Mouse (Mus musculus): ENCODE data around the gene Szt2. TPM values are rescaled to one million over a fixed set of nuclear protein-coding genes. Genes with fewer than 3 reads are reported as not detected.

Szt2 gene
- total and polyA plus RNA-seq, 2 experiments from 2014 or later, result 2.0 to 23.5 TPM

DNA sequence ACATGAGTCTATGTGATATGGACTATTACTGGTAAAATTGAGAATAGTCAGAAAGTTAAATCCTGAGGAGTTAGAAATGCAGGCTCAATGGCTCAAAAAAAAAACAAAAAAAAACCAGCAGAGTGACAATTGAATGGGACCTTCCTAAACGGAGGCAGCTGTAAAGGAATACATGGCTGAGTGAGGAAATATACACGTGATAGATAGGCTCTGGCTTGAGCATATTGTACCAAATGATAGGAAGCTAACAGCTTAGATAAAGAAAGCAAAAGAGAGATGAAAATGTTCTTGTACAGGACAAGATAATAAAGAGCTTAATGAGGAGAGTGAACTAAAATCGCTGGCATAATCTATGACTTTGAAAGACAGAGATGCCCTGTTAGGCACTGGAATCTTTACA, 54.8 kb downstream of the Szt2 start:
- Histone ChIP-seq H3K4me3 (ENCODE audit: low read depth, low read length) (no peak overlapping the region), H3K4me1 (ENCODE audit: control insufficient read depth, insufficient read depth) (no peaks in the 10 kb centered on the region), H3K27me3 (ENCODE audit: control insufficient read depth, insufficient read depth, low read length) (no peaks in the 10 kb centered on the region), H3K27ac (ENCODE audit: low read depth) (no peak overlapping the region), H3K4me2 (ENCODE audit: low read depth, low read length) (no peak overlapping the region), H3K36me3 (replicated peaks; ENCODE audit: control insufficient read depth, insufficient read depth, low read length) (no peaks in the 10 kb centered on the region), H3K9ac (replicated peaks; ENCODE audit: low read depth, low read length) (no peak overlapping the region), H3K9me3 (replicated peaks; ENCODE audit: control insufficient read depth, low read length) (no peaks in the 10 kb centered on the region)
- 58% methylated on average over 3 of the region's 3 CpGs for WGBS
- DNase-seq (ENCODE audit: low spot score) (no peak), ATAC-seq (ENCODE audit: insufficient read depth, low read depth) (no peak)
- TF ChIP-seq CTCF (IDR thresholded peaks at IDR 0.05; ENCODE audit: low read depth) (no peak), EP300 (IDR thresholded peaks at IDR 0.05; ENCODE audit: low read depth) (no peak)

DNA sequence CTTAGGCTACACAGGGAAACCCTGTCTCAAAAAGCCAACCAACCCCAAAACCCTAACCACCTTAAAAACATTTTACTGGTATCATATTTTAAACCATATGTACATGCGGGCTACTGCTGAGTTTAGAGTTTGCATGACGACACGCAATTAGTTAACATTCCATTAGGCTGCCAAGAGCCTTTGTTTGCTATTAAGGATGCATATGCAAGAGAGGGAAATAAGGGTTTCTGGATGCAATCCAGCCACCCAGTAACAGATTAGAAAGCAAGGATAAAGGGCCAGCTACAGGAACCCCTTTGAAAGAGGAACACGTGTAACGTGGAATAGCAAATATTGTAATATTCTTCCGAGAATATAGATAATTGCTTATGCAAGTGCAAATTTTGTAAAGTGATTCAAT, 55.4 kb downstream of the Szt2 start:
- Histone ChIP-seq H3K4me2 (ENCODE audit: low read depth, low read length) (no peak overlapping the region), H3K36me3 (replicated peaks; ENCODE audit: control insufficient read depth, insufficient read depth, low read length) (no peaks in the 10 kb centered on the region), H3K9me3 (replicated peaks; ENCODE audit: control insufficient read depth, low read length) (no peaks in the 10 kb centered on the region), H3K9ac (replicated peaks; ENCODE audit: low read depth, low read length) (no peak overlapping the region), H3K27me3 (ENCODE audit: control insufficient read depth, insufficient read depth, low read length) (no peaks in the 10 kb centered on the region), H3K4me1 (ENCODE audit: control insufficient read depth, insufficient read depth) (no peaks in the 10 kb centered on the region), H3K27ac (ENCODE audit: low read depth) (no peak overlapping the region), H3K4me3 (ENCODE audit: low read depth, low read length) (no peak overlapping the region)
- 72% methylated on average over 6 of the region's 6 CpGs for WGBS
- TF ChIP-seq EP300 (IDR thresholded peaks at IDR 0.05; ENCODE audit: low read depth), result no peak
- no peak for TF ChIP-seq CTCF (IDR thresholded peaks at IDR 0.05; ENCODE audit: low read depth)
- ATAC-seq (ENCODE audit: insufficient read depth, low read depth), result no peak
- DNase-seq (ENCODE audit: low spot score), result no peak

DNA sequence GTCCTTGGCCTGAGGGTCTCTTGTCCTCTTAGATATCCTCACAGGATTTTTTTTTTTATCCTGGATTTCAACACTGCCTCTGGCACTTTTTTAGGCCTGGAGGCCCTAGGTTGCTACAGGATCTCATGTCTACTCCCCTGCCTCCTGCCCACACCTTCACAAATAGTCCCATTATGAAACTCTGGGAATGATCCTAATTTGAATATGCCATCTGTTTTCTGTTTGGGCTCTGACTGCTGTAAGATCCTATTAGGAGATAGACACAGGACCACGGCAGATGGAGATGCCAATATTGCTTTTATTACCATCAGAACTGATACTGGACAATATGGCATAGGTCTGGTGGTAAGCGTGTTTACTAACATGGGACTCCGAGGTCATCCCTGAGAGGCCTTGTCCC, 57.2 kb downstream of the Szt2 start:
- TF ChIP-seq EP300 (IDR thresholded peaks at IDR 0.05; ENCODE audit: low read depth) (no peak), CTCF (IDR thresholded peaks at IDR 0.05; ENCODE audit: low read depth) (no peak)
- 85% methylated on average over 3 of the region's 3 CpGs for WGBS
- Histone ChIP-seq H3K4me2 (ENCODE audit: low read depth, low read length) (no peak overlapping the region), H3K4me1 (ENCODE audit: control insufficient read depth, insufficient read depth) (peaks cover 3% of the 10 kb centered on the region; the same call in 1 of the 2 replicates), H3K27ac (ENCODE audit: low read depth) (no peak overlapping the region), H3K4me3 (ENCODE audit: low read depth, low read length) (no peak overlapping the region), H3K36me3 (replicated peaks; ENCODE audit: control insufficient read depth, insufficient read depth, low read length) (no peaks in the 10 kb centered on the region), H3K27me3 (ENCODE audit: control insufficient read depth, insufficient read depth, low read length) (no peaks in the 10 kb centered on the region), H3K9ac (replicated peaks; ENCODE audit: low read depth, low read length) (no peak overlapping the region), H3K9me3 (replicated peaks; ENCODE audit: control insufficient read depth, low read length) (no peaks in the 10 kb centered on the region)
- DNase-seq (ENCODE audit: low spot score) (no peak), ATAC-seq (ENCODE audit: insufficient read depth, low read depth) (no peak)

DNA sequence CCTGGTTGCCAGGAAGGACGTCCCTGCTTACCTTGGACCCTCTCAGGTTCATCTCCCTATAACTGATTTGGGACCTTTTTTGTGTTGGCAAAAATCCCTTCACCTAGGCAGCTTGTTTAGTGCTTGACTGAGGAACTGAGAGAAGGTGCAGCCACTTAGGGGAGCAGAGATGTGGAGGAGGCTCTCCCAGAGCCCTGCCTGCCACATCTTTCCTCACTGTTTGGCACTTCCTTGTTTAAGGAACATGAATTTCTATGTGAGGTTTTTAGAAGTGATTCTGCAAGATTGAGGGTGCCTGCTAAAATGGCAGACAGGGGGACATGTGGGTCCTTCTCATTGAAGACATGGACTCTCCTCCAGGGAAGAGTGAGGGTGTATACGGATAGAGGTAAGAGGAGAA, 58.2 kb downstream of the Szt2 start:
- Histone ChIP-seq H3K9ac (replicated peaks; ENCODE audit: low read depth, low read length) (no peak overlapping the region), H3K4me3 (ENCODE audit: low read depth, low read length) (no peak overlapping the region), H3K9me3 (replicated peaks; ENCODE audit: control insufficient read depth, low read length) (no peaks in the 10 kb centered on the region), H3K4me1 (ENCODE audit: control insufficient read depth, insufficient read depth) (peaks cover 3% of the 10 kb centered on the region; the same call in 1 of the 2 replicates), H3K36me3 (replicated peaks; ENCODE audit: control insufficient read depth, insufficient read depth, low read length) (no peaks in the 10 kb centered on the region), H3K27me3 (ENCODE audit: control insufficient read depth, insufficient read depth, low read length) (no peaks in the 10 kb centered on the region), H3K4me2 (ENCODE audit: low read depth, low read length) (no peak overlapping the region), H3K27ac (ENCODE audit: low read depth) (no peak overlapping the region)
- TF ChIP-seq CTCF (IDR thresholded peaks at IDR 0.05; ENCODE audit: low read depth), result no peak
- DNase-seq (ENCODE audit: low spot score) (no peak), ATAC-seq (ENCODE audit: insufficient read depth, low read depth) (no peak)
- WGBS, result 56% methylated on average over 2 of the region's 2 CpGs

DNA sequence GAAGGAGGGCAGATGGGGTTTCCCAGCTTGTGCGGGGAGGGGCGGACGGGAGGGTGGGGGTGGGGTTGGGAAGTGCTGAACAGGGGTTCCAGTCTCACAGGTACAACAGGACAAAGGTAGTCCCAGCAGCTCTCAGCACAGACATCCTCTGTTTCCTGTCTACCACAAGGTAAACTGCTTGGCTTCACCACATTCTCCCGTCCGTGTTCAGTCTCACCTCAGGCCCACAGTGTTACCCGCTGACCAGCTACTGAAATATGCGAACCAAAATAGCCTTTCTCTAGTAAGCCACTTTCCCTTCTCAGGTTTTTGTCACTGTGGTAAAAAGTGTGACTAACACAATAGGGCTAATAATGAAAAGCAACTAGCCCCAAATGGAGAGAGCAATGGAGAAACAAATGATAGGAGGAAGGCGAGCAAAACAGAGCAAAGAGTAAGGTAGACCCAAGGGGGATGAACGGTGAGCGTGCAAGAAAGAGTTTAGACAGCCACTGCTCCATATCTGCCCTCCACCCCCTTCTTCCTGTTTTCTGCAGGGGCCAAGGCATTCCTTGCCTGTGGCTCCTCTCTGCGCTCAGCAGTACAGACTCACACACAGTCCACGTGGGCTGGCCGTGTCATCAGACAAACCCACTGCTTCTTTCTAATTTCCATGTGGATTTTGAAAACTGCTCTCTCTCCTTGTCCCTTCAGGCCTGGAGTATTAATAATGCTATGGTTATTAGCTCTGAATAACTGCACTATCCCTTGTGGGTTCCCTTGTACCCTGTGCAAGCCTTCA, 61.4 kb downstream of the Szt2 start:
- H3K4me1 ChIP-seq (ENCODE audit: control insufficient read depth, insufficient read depth), result peaks cover 3% of the 10 kb centered on the region; the same call in 1 of the 2 replicates
- H3K27ac ChIP-seq (ENCODE audit: low read depth), result no peak overlapping the region
- DNase-seq (ENCODE audit: low spot score) (no peak), ATAC-seq (ENCODE audit: insufficient read depth, low read depth) (no peak)
- WGBS, result 28% methylated on average over 13 of the region's 13 CpGs
- no peaks in the 10 kb centered on the region for H3K36me3 ChIP-seq (replicated peaks; ENCODE audit: control insufficient read depth, insufficient read depth, low read length)
- H3K9ac ChIP-seq (replicated peaks; ENCODE audit: low read depth, low read length), result no peak overlapping the region
- H3K27me3 ChIP-seq (ENCODE audit: control insufficient read depth, insufficient read depth, low read length), result no peaks in the 10 kb centered on the region
- no peak overlapping the region for H3K4me3 ChIP-seq (ENCODE audit: low read depth, low read length)
- TF ChIP-seq EP300 (IDR thresholded peaks at IDR 0.05; ENCODE audit: low read depth), result no peak
- TF ChIP-seq CTCF (IDR thresholded peaks at IDR 0.05; ENCODE audit: low read depth), result no peak
- H3K4me2 ChIP-seq (ENCODE audit: low read depth, low read length), result no peak overlapping the region
- no peaks in the 10 kb centered on the region for H3K9me3 ChIP-seq (replicated peaks; ENCODE audit: control insufficient read depth, low read length)

DNA sequence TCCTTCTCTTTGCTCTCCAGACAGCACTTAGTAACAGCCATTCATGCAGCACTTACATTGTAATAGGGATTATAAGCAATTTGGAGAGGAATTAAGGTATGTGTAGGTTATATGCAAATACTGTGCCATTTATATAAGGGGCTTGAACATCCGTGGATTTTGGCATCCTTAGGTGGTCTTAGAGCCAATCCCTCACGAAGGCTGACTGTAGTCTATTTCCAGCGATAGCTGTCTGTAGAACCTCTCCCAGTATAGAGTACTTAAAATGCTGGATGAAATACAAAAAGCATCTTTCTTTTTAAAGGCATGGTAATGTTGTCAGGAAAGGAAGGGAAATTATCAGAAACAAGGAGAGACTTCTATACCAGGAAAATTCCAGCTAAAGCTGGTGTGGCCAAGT, 67.6 kb downstream of the Szt2 start:
- no peaks in the 10 kb centered on the region for H3K27me3 ChIP-seq (ENCODE audit: control insufficient read depth, insufficient read depth, low read length)
- DNase-seq (ENCODE audit: low spot score) (no peak), ATAC-seq (ENCODE audit: insufficient read depth, low read depth) (no peak)
- no peak overlapping the region for H3K4me3 ChIP-seq (ENCODE audit: low read depth, low read length)
- H3K9ac ChIP-seq (replicated peaks; ENCODE audit: low read depth, low read length), result no peak overlapping the region
- 73% methylated on average over 3 of the region's 3 CpGs for WGBS
- H3K4me1 ChIP-seq (ENCODE audit: control insufficient read depth, insufficient read depth), result no peaks in the 10 kb centered on the region
- no peaks in the 10 kb centered on the region for H3K9me3 ChIP-seq (replicated peaks; ENCODE audit: control insufficient read depth, low read length)
- no peaks in the 10 kb centered on the region for H3K36me3 ChIP-seq (replicated peaks; ENCODE audit: control insufficient read depth, insufficient read depth, low read length)
- H3K27ac ChIP-seq (ENCODE audit: low read depth), result no peak overlapping the region
- H3K4me2 ChIP-seq (ENCODE audit: low read depth, low read length), result no peak overlapping the region
- TF ChIP-seq EP300 (IDR thresholded peaks at IDR 0.05; ENCODE audit: low read depth) (no peak), CTCF (IDR thresholded peaks at IDR 0.05; ENCODE audit: low read depth) (no peak)
